Mouse (Mus musculus): ENCODE measurements around the gene Fbxl16. TPM values are rescaled to one million over a fixed set of nuclear protein-coding genes. Genes with fewer than 3 reads are reported as not detected.

Fbxl16 gene
- polyA plus RNA-seq, 1 experiment from 2014 or later, result 0.46 TPM

Other genes with a start within 250 kb of the Fbxl16 start
- 0.55 TPM for gene Sox8, start 238.4 kb upstream of the Fbxl16 start, polyA plus RNA-seq (2015; fragmentation: Illumina TruSeq; extraction: RNeasy Lipid Tissue Mini Kit (QIAGEN cat#74804); ENCODE audit: insufficient read depth, low replicate concordance)
- 7.9 TPM for gene Lmf1, start 230.0 kb upstream of the Fbxl16 start, polyA plus RNA-seq (2015; fragmentation: Illumina TruSeq; extraction: RNeasy Lipid Tissue Mini Kit (QIAGEN cat#74804); ENCODE audit: insufficient read depth, low replicate concordance)
- not detected for gene Gng13, start 91.9 kb upstream of the Fbxl16 start, polyA plus RNA-seq (2015; fragmentation: Illumina TruSeq; extraction: RNeasy Lipid Tissue Mini Kit (QIAGEN cat#74804); ENCODE audit: insufficient read depth, low replicate concordance)
- 3.2 TPM for gene Chtf18, start 81.7 kb upstream of the Fbxl16 start, polyA plus RNA-seq (2015; fragmentation: Illumina TruSeq; extraction: RNeasy Lipid Tissue Mini Kit (QIAGEN cat#74804); ENCODE audit: insufficient read depth, low replicate concordance)
- gene Rpusd1, start 81.4 kb upstream of the Fbxl16 start, polyA plus RNA-seq (2015; fragmentation: Illumina TruSeq; extraction: RNeasy Lipid Tissue Mini Kit (QIAGEN cat#74804); ENCODE audit: insufficient read depth, low replicate concordance), result 1.5 TPM
- not detected for gene Mslnl, start 73.0 kb upstream of the Fbxl16 start, polyA plus RNA-seq (2015; fragmentation: Illumina TruSeq; extraction: RNeasy Lipid Tissue Mini Kit (QIAGEN cat#74804); ENCODE audit: insufficient read depth, low replicate concordance)
- 1.9 TPM for gene Msln, start 54.7 kb upstream of the Fbxl16 start, polyA plus RNA-seq (2015; fragmentation: Illumina TruSeq; extraction: RNeasy Lipid Tissue Mini Kit (QIAGEN cat#74804); ENCODE audit: insufficient read depth, low replicate concordance)
- gene Narfl, start 35.3 kb upstream of the Fbxl16 start, polyA plus RNA-seq (2015; fragmentation: Illumina TruSeq; extraction: RNeasy Lipid Tissue Mini Kit (QIAGEN cat#74804); ENCODE audit: insufficient read depth, low replicate concordance), result 15.2 TPM
- gene Haghl, start 23.4 kb upstream of the Fbxl16 start, polyA plus RNA-seq (2015; fragmentation: Illumina TruSeq; extraction: RNeasy Lipid Tissue Mini Kit (QIAGEN cat#74804); ENCODE audit: insufficient read depth, low replicate concordance), result 7.3 TPM
- gene Ccdc78, start 22.5 kb upstream of the Fbxl16 start, polyA plus RNA-seq (2015; fragmentation: Illumina TruSeq; extraction: RNeasy Lipid Tissue Mini Kit (QIAGEN cat#74804); ENCODE audit: insufficient read depth, low replicate concordance), result not detected
- gene Fam173a, start 16.2 kb upstream of the Fbxl16 start, polyA plus RNA-seq (2015; fragmentation: Illumina TruSeq; extraction: RNeasy Lipid Tissue Mini Kit (QIAGEN cat#74804); ENCODE audit: insufficient read depth, low replicate concordance), result 19.6 TPM
- not detected for gene AC134908.4, start 13.4 kb upstream of the Fbxl16 start, polyA plus RNA-seq (2015; fragmentation: Illumina TruSeq; extraction: RNeasy Lipid Tissue Mini Kit (QIAGEN cat#74804); ENCODE audit: insufficient read depth, low replicate concordance)
- 2.4 TPM for gene Metrn, start 11.9 kb upstream of the Fbxl16 start, polyA plus RNA-seq (2015; fragmentation: Illumina TruSeq; extraction: RNeasy Lipid Tissue Mini Kit (QIAGEN cat#74804); ENCODE audit: insufficient read depth, low replicate concordance)
- gene Wdr24, start 14.5 kb downstream of the Fbxl16 start, polyA plus RNA-seq (2015; fragmentation: Illumina TruSeq; extraction: RNeasy Lipid Tissue Mini Kit (QIAGEN cat#74804); ENCODE audit: insufficient read depth, low replicate concordance), result 7.8 TPM
- 21.8 TPM for gene Jmjd8, start 19.8 kb downstream of the Fbxl16 start, polyA plus RNA-seq (2015; fragmentation: Illumina TruSeq; extraction: RNeasy Lipid Tissue Mini Kit (QIAGEN cat#74804); ENCODE audit: insufficient read depth, low replicate concordance)
- 41.4 TPM for gene Stub1, start 24.3 kb downstream of the Fbxl16 start, polyA plus RNA-seq (2015; fragmentation: Illumina TruSeq; extraction: RNeasy Lipid Tissue Mini Kit (QIAGEN cat#74804); ENCODE audit: insufficient read depth, low replicate concordance)
- not detected for gene Rhbdl1, start 28.2 kb downstream of the Fbxl16 start, polyA plus RNA-seq (2015; fragmentation: Illumina TruSeq; extraction: RNeasy Lipid Tissue Mini Kit (QIAGEN cat#74804); ENCODE audit: insufficient read depth, low replicate concordance)
- gene Gm20683, start 32.7 kb downstream of the Fbxl16 start, polyA plus RNA-seq (2015; fragmentation: Illumina TruSeq; extraction: RNeasy Lipid Tissue Mini Kit (QIAGEN cat#74804); ENCODE audit: insufficient read depth, low replicate concordance), result 0.30 TPM
- 38.1 TPM for gene Rhot2, start 35.8 kb downstream of the Fbxl16 start, polyA plus RNA-seq (2015; fragmentation: Illumina TruSeq; extraction: RNeasy Lipid Tissue Mini Kit (QIAGEN cat#74804); ENCODE audit: insufficient read depth, low replicate concordance)
- gene Wdr90, start 52.4 kb downstream of the Fbxl16 start, polyA plus RNA-seq (2015; fragmentation: Illumina TruSeq; extraction: RNeasy Lipid Tissue Mini Kit (QIAGEN cat#74804); ENCODE audit: insufficient read depth, low replicate concordance), result 9.6 TPM
- gene Mcrip2, start 59.7 kb downstream of the Fbxl16 start, polyA plus RNA-seq (2015; fragmentation: Illumina TruSeq; extraction: RNeasy Lipid Tissue Mini Kit (QIAGEN cat#74804); ENCODE audit: insufficient read depth, low replicate concordance), result 1.4 TPM
- 14.3 TPM for gene Mettl26, start 66.0 kb downstream of the Fbxl16 start, polyA plus RNA-seq (2015; fragmentation: Illumina TruSeq; extraction: RNeasy Lipid Tissue Mini Kit (QIAGEN cat#74804); ENCODE audit: insufficient read depth, low replicate concordance)
- gene Wfikkn1, start 71.8 kb downstream of the Fbxl16 start, polyA plus RNA-seq (2015; fragmentation: Illumina TruSeq; extraction: RNeasy Lipid Tissue Mini Kit (QIAGEN cat#74804); ENCODE audit: insufficient read depth, low replicate concordance), result 0.21 TPM
- gene Rab40c, start 110.6 kb downstream of the Fbxl16 start, polyA plus RNA-seq (2015; fragmentation: Illumina TruSeq; extraction: RNeasy Lipid Tissue Mini Kit (QIAGEN cat#74804); ENCODE audit: insufficient read depth, low replicate concordance), result 10.4 TPM
- 70.8 TPM for gene Pigq, start 135.9 kb downstream of the Fbxl16 start, polyA plus RNA-seq (2015; fragmentation: Illumina TruSeq; extraction: RNeasy Lipid Tissue Mini Kit (QIAGEN cat#74804); ENCODE audit: insufficient read depth, low replicate concordance)
- 0.28 TPM for gene Nhlrc4, start 135.9 kb downstream of the Fbxl16 start, polyA plus RNA-seq (2015; fragmentation: Illumina TruSeq; extraction: RNeasy Lipid Tissue Mini Kit (QIAGEN cat#74804); ENCODE audit: insufficient read depth, low replicate concordance)
- gene A930017K11Rik, start 143.5 kb downstream of the Fbxl16 start, polyA plus RNA-seq (2015; fragmentation: Illumina TruSeq; extraction: RNeasy Lipid Tissue Mini Kit (QIAGEN cat#74804); ENCODE audit: insufficient read depth, low replicate concordance), result not detected
- 5.8 TPM for gene Capn15, start 176.7 kb downstream of the Fbxl16 start, polyA plus RNA-seq (2015; fragmentation: Illumina TruSeq; extraction: RNeasy Lipid Tissue Mini Kit (QIAGEN cat#74804); ENCODE audit: insufficient read depth, low replicate concordance)